Mouse (Mus musculus): Measurements from ENCODE around the gene Tsen54.
A peak's percentile ranks its signal among the peaks of the same experiment; 100 is the strongest.

Tsen54 gene

DNA sequence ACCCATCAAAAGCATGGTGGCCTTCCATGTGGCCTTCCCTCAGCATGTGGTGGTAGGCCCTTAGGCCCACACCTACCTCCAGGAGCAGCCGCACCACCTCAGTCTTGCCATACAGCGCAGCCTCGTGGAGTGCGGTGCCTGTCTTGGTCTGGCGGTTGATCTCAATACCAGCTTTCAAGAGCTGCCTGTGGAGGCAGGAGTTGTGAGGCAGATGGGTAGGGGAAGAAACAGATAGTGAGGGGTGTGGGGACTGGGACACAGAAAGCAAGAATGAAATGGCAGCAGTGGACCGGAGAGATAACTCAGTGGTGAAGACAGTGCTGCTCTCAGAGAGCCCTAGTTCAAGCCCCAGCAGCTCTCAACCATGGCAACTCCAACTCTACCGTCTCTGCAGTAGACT is 9.5 kb upstream of the Tsen54 start:
- no peak for DNase-seq

DNA sequence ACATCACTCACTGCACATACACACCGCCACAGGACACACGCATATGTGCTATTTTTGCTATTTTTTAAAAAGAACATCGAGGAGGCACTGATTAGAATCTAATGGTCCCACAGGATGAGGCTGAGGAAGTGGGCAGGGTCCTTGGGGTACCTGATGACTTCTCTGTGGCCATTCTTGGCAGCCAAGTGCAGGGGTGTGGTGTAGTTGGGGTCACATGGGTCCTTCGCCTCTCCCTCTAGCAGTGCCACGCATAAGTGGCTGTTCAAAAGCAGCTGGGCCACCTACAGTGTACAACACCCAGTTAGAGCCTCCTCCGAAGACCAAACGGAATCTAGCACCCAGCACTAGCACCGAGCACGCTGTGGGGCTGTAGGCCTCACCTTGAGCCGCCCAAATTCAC is 8.4 kb upstream of the Tsen54 start:
- DNase-seq, result no peak

DNA sequence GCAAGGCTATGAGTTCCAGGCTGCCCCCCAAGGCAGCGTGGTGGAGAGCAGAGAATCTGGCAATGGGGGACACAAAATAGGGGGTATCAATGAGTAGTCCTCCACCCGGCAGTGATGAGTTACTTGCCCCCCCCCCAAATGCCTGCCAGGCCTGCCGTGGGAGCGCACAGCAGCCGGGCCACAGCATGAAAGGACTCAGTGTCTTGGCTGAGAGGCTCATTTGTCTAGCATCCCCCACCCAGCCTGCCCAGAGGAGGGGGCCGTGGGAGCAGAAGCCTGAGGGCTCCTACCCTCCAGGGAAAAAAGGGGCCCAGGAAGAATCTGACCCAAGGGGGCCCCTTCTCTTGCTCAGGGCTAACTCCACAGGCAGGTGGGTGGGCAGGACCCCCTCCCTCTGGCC is 7.2 kb upstream of the Tsen54 start:
- no peak for DNase-seq

DNA sequence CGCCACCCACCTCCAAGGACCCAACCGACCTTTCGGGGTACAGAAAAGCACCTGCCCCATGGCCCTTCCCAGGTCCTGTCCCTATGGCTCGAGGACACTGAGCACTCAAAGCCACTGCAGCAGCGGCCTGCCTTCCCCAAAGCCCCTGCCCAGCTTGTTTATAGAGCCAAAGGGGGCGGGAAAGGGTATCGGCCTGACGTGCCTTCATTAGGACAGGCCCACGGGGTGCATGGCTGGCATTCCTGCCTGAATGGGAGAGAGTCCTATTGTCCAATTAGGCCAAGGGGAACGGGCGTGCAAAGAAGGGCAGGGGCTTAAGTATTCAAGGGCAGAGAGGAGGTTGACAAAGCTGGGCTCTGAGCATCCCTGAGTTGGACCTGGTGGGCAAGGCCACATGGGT is 6.6 kb upstream of the Tsen54 start:
- DNase-seq, result no peak

DNA sequence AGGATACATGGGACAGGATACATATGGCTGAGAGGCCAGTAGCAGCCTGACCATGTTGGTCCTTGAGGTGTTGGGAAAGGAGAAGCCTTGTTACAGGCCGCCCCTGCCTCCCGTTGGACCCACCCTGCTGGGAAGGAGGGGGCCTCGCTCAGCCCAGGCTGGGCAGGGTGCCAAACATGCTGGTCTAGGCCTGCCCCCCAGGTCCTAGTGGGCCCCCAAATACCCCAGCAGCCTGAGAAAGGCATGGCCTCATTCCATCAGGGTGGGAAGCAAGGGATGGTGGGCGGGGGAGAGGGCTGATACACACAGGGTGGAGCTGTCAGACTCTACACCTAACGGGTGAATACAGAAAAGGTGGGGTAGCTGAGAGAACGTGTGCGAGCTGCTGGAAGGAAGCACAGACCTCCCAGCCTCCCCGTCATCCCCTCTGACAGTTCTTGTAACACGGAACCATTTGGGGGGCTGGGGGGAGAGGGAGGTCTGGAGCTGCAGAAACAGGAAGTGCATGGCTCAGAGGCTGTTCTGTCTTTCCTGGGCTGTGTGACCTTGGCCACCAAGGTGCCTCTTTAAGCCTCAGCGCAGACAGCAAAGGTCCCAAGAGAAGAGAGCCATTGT is 5.7 kb upstream of the Tsen54 start:
- no peak for DNase-seq

DNA sequence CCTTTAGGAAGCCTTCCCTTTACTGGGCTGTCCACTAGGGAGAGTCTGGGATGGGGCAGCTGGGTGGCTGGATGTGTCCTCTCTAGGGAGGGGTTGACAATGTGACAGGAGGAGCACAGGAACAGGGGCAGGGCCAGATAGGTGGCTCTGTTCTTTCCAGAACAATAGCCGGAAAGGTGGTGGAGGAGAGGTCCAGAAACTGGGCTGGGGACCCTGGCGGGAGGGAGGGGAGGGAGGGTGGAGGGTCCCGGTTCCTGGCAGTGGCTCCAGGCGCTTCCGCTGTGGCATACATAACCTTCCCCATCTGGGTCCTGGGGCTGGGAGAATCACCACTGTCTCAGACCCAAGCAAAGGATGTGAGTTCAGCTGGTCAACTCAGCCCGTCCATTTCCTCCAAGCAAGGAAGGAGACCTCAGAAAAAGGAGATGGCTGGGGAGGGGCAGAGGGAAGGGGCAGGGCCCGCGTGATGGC is 5.2 kb upstream of the Tsen54 start:
- no peak for DNase-seq

DNA sequence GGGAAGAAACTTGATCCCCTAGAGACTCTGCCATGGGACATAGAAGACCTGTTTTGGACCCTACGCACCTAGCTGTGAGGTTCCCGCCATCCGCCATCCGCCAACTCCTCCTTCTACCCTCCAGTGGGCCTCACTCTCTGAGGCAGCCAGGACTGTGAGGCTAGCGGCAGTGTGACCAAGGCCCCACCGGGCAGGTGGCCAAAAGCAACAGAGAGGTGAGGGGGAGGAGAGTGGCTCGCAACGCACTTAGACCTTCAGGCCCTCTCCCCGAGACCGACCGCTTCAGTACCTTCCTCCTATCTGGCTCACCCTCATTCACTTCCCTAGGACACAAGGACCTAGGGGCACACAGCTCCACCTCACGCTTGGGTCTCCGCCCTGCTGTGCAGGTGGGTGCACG is 4.1 kb upstream of the Tsen54 start:
- no peak for DNase-seq

DNA sequence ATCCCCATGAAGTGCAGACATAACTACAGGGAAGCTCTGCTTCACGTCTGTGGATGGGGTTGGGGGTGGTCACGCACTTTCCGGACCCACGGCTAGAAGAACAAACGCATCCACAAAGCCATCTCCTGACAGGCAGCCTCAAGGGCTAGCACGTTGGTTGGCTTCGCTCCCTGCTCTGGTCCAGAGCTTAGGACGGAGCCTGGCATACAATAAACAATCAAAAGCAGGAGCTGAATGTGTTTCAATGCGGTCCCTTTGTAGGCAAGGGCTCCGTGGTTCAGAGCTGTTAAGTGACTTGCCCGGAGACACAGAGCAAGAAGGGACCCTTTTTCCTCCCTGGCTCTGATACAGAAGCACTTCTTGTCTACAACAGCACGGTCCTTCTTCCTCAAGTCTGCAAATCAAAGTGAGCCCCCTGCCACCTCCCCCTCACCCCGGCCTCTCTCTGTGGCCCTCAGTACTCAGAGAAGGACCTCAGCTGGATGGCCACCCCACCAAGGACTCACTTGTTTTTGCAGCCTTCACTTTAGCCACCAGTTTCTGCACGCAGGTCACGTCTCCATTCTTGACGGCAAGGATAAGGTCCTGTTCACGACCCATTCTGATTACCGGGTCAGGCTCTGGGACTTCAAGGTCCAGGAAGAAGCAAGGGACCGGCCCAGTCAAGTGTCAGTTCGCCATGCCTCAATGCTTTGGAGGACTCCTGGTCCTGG is 3.0 kb upstream of the Tsen54 start:
- DNase-seq, result no peak

DNA sequence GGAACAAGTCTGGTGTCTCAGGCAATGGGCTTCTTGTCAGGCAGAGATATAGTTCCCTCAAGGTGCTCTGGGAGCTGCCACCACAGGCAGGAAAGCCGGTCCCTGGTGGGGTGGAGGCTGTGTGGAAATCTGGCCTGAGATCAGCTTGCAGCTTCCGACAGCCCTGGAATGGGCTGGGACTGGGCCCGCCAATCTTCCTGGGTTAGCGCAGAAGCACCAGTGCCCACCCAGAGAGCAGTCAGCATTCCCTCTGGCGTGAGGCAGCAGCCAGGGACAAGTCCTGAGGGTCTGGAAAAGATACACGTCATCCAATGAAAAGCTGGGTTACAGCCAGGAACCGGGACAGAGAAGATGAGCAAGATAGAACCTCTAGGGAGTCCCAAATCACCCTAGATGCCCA is 2.4 kb upstream of the Tsen54 start:
- DNase-seq, result no peak

DNA sequence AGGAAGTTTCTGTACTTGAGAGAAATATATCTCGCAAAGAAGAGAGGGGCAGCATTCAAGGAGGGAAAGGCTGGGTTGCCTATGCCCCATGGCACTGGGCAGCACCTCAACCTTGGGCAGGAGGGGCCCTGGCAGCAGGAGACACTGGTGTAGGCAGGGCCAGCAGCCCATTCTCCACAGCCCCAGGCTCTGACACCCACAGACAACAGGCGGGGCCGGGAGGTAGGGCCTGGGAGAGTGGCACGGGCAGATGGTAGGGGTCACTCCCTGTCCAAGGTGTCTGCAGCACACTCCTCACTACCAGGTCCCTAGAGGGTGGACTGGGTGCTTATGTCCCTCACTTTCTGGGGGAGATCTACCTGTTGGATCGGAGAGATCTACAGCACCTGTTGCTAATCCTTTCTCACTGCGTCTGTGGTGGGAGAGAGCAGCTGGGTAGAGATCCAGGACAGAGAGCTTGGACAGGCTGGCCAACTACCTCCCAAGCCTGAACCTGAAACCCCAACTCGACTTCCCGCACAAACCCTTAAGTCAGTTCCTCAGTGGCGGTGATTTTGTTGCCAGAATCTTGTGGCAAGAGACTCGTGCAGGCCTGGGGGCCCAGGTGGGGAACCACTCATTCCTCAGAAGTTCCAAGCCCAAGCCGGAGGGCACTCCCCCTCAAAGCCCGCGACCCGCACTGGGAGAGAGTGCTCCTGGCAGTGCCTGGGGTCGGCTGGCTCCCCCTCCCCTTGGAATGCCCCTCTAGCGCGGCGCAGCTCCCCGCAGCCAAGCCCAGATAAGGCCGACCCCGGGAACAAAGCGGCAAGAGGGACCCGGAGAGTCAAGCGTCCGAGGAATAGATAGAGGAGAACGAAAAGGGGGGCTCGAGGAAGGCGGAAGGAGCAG is 1.7 kb upstream of the Tsen54 start:
- peak in 1 of 2 experiments; percentile 13 for DNase-seq

DNA sequence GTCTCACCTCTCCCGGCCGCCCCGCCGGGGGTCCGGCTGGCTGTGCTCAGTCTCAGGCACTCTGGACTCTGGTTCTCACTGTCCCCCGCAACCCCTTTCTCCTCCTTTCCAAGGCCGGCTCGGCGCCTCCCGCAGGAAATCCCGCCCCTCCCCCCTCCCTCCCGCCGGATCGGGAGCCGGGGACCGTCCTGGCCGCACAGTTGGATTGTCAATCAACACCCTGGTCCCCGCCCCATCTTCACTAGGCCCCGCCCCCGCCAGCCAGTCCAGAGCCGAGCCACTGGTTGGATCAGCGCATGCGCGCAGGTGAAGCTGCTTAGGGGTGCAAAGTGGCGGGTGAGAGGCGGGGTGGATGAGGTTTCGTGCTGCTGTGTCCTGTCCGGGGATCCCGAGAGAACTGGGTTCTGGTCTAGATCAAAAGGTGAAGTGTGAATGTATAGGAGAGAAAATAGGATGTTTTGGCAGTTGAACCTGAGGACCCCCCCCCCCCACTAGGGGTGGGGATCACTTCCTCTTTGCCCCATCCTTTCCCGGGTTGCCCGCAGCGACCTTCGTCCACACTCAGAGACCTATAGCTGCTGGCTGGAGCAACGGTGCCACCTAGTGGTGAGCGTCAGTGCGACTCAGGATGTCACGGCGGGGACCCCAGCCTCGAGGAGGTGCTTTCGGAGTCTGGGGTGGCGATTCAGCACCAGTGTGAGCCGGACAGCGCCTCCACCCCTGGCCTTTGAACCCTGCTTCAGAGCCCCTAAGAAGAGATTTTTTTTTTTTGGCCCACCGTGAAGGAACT is 822 bp upstream of the Tsen54 start, which contains the start of gene Caskin2:
Gene Caskin2 (minus strand): TSS at position 133 of the 790 bp plus-strand sequence.
- DNase-seq, result peak; percentile 86 to 93

DNA sequence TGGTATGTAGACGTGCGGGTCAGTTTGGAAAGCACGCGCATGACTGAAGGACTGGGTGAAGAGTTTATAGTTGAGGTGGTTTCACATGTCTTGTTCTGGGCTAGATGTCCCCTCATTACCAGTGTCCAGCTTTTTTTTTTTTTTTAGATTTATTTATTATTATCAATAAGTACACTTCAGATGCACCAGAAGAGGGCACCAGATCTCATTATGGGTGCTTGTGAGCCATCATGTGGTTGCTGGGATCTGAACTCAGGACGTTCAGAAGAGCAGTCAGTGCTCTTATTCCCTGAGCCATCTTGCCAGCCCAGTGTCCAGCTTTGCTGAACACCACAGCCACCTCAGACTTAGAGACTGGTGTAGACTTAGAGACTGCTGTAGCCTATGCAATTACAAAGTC is 2.8 kb downstream of the Tsen54 start:
- DNase-seq, result no peak

DNA sequence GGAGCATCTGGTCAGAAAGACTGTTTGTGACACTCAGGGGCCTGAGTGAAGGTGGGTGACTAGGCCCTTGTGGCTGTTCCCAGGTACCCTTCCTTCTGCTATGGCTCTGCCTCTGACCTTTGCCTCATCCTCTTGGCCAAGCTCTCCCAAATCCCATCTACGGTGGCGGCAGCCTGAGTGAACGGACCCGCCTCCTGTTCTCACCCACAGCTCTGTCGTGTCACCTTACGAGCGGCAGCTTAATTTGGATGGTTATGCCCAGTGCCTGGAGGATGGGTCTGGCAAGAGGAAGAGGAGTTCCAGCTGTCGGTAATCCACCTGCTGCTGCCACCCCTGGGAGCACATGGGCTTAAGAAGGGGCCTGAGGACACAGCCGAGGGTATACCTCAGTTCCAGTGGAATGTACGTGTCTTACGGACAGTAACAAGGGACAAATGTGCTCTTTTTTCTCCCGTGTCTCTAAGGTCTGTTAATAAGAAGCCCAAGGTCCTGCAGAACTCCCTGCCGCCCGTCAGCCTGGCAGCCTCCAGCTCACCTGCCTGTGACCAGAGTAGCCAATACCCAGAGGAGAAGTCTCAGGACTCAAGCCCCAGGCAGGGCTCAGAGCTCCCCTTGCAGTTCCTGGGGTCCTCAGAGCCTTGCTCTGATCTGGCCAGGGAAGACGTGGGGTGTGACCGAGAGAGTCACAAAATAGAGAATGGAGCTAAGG is 5.5 kb downstream of the Tsen54 start:
- DNase-seq, result no peak

DNA sequence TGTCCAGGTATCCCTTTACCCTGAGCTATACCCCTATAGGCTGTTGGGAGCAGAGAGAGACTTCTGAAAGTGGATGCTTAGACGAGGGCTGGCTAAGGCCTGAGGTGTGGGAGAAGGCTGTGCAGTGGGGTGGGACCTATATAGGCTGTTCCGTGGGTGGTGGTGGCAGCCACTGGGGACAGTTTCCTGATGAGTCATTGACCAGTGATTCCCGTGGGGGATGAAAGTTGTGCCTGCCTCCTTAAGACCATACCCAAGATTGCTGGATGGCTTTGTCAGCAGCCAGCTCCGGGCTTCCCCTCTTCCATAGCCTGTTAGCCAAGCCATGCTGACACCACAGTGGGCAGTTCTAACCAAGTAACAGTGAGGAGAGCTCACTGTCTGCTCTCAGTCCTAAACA is 6.5 kb downstream of the Tsen54 start:
- DNase-seq, result no peak

DNA sequence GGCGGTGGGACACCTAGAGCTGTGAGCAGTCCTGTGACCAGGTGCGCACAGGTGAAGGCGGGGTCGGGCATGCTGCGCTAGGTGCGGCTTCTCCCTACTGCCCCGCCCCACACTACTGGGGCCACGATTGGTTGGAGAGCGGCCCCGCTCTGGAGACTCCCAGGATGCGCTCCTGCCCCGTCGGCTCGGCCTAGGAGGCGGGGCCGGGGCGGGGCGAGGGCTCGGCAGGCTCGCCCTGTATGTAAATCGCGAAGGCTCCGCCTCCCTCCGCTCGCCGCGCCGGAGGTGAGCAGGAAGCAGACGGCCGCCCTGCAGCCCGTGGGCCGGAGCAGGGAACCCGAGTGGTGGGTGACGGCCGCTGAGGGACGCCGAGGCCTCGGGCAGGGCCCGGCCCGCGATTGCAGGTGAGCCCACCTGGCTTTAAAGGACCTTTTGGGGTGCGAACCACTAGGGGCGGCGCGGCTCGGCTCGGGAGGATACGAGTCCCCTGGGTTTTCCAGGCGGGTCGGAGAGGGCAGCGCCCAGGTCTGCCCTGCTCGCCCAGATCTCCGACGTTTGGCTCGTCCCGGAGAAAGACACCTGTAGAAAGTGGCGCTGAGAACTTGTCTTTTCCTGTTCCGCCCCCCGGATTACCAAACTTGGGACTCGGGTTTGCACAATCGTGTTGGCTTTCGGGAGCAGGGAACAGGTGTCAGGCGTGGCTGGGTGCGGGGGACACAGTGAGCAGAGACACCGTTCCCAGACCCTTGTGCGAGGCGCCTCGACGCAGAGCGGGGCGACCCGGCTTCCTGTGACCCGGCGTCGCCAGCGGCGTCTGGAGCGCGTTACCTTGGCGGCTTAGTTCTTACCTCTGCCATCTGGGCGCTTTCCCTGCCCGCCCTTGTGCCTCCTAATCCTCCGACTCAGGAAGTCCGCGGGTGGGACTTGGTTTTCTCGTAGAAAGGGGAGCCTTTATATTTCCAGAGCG is 9.5 kb downstream of the Tsen54 start, which contains the start of gene Llgl2:
Gene Llgl2 (plus strand): TSS at position 276 of the 967 bp plus-strand sequence.
- peak; percentile 83 to 84 for DNase-seq

DNA sequence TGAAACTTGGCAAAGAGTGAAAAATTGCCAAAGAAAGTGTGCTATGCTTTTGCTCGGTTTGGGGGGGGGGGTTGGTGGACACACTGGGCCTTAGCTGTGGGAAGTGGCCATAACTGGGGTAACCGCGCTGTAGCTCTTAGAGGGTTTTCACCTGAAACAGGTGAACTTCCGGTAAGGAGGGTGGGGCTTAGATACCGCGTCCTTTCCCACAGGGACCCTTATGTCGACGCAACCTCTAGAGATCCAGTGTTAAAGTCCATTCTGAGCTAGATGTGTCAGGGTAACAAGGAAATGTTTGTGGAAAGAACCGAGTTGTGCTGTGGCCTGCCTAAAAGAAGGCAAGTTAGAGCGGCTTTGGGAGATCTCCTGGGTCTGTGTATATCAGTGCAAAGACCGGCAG is 10.3 kb downstream of the Tsen54 start:
- no peak for DNase-seq

DNA sequence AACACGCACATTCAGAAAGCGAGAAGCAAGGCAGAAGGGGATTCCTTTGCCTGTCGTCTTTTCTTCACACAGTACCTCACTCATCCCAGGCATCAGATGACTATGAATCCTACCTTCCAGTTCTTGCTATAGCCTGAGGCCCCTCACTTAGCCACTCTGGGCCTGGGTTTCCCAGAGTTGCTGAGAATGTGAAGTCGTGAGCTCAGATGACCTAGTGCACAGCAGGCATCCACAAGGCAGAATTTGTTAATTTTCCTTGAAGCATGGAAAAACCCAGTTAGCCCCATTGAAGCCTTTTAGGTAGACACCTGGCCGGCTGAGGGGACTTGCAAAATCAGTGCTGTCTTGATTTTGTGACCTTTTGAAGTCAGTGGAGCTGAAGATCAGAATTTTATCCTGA is 12.0 kb downstream of the Tsen54 start:
- no peak for DNase-seq

DNA sequence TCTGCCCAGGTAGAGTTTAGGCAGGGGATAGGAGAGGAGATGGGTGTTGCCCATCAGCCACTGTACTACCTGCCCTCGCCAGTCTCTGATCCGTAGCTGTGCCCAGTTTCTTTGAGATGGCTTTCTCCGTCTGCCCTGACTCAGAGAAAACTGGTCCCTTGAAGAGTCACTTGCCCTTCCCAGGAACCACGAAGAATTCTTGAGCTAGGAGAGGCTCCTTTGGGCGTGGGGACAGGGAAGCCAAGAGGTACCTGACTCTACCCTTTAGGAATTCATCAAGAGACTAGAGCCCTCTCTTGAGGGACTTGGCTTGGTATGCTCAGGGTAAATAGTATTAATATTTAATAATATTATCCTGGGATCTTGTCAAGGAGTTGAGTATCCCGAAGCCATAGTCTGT is 13.1 kb downstream of the Tsen54 start:
- DNase-seq, result no peak

DNA sequence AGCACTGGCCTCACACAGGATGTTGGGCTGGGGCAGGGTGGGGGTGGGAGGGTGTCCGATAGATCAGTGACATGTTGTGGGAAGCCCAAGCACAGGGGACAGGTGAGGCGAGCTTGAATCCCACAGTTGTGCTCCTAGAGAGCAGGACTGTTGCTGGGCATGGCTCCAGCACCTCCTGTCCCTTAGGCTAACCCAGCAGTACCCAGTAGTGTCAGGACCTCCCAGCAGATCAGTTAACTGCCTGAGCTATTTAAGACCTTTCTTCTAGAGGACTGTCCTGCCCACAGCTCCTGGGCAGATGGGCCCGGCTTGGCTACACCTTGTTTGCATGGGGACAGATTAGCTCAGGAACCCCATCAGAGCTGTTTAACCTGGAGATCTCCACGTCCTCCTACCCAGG is 14.5 kb downstream of the Tsen54 start:
- DNase-seq, result no peak

DNA sequence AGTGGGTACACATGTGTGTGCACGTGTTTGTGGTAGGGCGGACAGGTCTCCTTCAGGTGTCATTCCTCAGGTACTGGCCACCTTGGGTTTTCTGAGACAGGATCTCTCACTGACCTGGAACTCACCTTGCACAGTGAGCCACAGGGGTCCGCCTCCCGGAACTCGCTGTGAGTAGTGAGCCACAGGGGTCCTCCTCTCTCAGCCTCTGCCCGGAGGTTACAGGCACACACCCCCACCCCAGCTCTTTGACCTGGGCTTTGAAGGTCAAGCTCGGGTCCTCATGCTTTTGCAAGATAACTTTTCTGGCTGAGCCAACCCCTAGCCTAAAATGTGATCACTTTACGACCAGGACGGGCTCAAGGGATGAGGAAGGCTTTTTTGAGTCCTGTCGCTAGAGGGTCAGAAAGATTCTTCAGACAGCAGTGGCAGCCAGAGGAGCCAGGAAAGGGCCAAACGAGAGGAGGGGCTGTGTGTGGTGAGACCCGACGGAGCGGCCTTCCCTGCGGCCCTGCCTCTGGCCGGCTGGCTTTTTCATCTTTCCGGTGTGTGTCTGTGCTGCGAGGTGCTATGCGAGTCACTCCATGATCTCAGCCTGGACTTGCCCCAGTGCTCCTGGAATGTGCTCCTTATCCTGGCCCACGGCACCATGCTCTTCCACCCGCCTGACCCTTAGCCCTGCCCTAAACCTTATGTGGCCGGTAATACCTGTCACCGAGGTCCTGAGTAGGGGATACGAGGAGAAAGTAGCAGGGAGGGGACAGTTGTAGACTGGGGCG is 16.2 kb downstream of the Tsen54 start:
- DNase-seq, result no peak
